Mouse (Mus musculus) layer of hippocampus, adult 9-10 months (tissue): ENCODE measurements around the gene Nr2c1.

Source experiments
- DNase-seq: peaks from one replicate; pipeline ENCODE4 v3.0.0; 2022; ENCODE audit warnings: low spot score

The Nr2c1 gene

GRCm38 (mm10) chr10:94147756-94148531 lies at the start of gene Nr2c1:
Nr2c1 (plus strand) TSS chr10:94148023.
- peak; percentile 76 for DNase-seq

- DNase-seq = no peak
These were observed 49.7 kb upstream of the Nr2c1 start for GRCm38 (mm10) chr10:94098100-94098499.

- no peak for DNase-seq
These were observed 42.3 kb upstream of the Nr2c1 start for GRCm38 (mm10) chr10:94105498-94105897.

GRCm38 (mm10) chr10:94107168-94107567 lies 40.7 kb upstream of the Nr2c1 start:
- DNase-seq = no peak

- no peak for DNase-seq
These were observed 40.2 kb upstream of the Nr2c1 start for GRCm38 (mm10) chr10:94107607-94108006.

- no peak for DNase-seq
These were observed 39.0 kb upstream of the Nr2c1 start for GRCm38 (mm10) chr10:94108791-94109190.

GRCm38 (mm10) chr10:94110834-94111754 lies 36.7 kb upstream of the Nr2c1 start:
- no peak for DNase-seq

- DNase-seq = no peak
These were observed 35.6 kb upstream of the Nr2c1 start for GRCm38 (mm10) chr10:94112207-94112606.

- DNase-seq = peak; percentile 84
These were observed 31.8 kb upstream of the Nr2c1 start for GRCm38 (mm10) chr10:94115893-94116599.

- no peak for DNase-seq
These were observed 31.0 kb upstream of the Nr2c1 start for GRCm38 (mm10) chr10:94116781-94117340.

GRCm38 (mm10) chr10:94117916-94118315 lies 29.9 kb upstream of the Nr2c1 start:
- DNase-seq = no peak

GRCm38 (mm10) chr10:94118993-94119392 lies 28.8 kb upstream of the Nr2c1 start:
- no peak for DNase-seq

GRCm38 (mm10) chr10:94120676-94121075 lies 27.1 kb upstream of the Nr2c1 start:
- DNase-seq = no peak

GRCm38 (mm10) chr10:94122595-94122994 lies 25.2 kb upstream of the Nr2c1 start:
- no peak for DNase-seq

- DNase-seq = no peak
These were observed 24.2 kb upstream of the Nr2c1 start for GRCm38 (mm10) chr10:94123581-94123980.

GRCm38 (mm10) chr10:94124376-94124775 lies 23.4 kb upstream of the Nr2c1 start:
- no peak for DNase-seq

- peak; percentile 84 for DNase-seq
These were observed 18.1 kb upstream of the Nr2c1 start for GRCm38 (mm10) chr10:94129680-94130119.

GRCm38 (mm10) chr10:94133081-94133480 lies 14.7 kb upstream of the Nr2c1 start:
- no peak for DNase-seq

- DNase-seq = no peak
These were observed 14.1 kb upstream of the Nr2c1 start for GRCm38 (mm10) chr10:94133674-94134073.

- DNase-seq = no peak
These were observed 13.1 kb upstream of the Nr2c1 start for GRCm38 (mm10) chr10:94134535-94135390.

GRCm38 (mm10) chr10:94138890-94139482 lies 8.8 kb upstream of the Nr2c1 start:
- no peak for DNase-seq
